Mouse (Mus musculus) kidney, adult 18-20 months (tissue): ENCODE measurements around the gene Cd63.
A peak's percentile ranks its signal among the peaks of the same experiment; 100 is the strongest.

Source experiments
- DNase-seq: peaks from one replicate; pipeline ENCODE4 v3.0.0; 2021

Gene Cd63

GRCm38 (mm10) chr10:128931441-128931840, 30.7 kb downstream of the Cd63 start:
- DNase-seq = no peak

DNA sequence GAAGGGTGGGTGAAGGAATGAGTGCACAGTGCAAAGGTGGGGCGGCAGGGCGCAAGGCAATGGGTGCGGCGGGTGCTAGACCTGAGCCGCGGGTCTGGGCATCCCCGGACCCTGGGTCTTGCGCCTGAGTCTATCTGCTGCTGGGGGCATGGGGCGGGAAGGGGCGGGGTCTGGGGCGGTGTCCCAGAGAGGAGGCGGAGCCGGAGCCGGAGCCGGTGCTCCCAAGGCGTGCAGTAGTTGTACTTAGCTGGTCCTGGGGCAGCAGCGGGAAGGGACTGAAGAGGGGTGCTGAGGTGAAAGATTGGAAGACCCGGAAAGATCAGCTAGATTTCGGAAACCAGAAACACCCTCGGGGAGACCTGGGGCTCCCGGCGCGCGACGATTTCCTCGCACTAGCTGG, 32.8 kb downstream of the Cd63 start, which contains the start of gene Itga7:
Gene Itga7 (plus strand): TSS at position 245 of the 400 bp plus-strand sequence.
- DNase-seq = peak; percentile 53

GRCm38 (mm10) chr10:128933976-128934721, 33.4 kb downstream of the Cd63 start:
- no peak for DNase-seq

GRCm38 (mm10) chr10:128934997-128935787, 34.4 kb downstream of the Cd63 start:
- DNase-seq = no peak

GRCm38 (mm10) chr10:128935826-128936440, 35.1 kb downstream of the Cd63 start:
- DNase-seq = no peak

DNA sequence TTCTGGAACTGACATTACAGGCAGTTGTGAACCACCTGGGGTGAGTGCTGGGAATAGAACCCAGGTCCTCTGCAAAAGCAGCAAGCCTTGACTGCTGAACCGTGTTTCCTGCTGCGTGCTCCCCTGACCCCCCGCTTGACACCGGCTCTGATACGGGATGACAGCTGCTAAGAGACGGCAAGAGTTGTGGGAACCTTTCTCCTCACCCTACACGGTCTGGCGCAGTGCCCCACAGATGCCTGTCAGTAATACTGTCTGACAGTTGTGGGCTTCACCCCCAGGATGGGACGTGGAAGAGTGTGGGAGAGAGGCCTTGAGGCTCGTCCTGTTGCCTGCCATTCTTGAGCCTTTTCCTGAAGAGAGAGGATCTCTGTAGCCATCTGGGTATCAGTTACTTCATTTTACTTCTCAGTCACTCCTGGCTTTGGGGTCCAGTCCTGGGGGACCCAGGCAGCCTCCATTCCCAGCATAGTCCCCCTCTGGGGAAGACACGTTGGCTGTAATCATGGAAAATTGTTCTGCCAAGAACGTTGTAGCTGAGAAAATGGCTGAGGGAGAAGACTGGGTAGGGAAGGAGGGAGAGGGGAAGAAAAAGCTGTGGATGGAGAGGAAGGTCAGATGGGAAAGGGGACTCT, 37.1 kb downstream of the Cd63 start:
- no peak for DNase-seq

DNA sequence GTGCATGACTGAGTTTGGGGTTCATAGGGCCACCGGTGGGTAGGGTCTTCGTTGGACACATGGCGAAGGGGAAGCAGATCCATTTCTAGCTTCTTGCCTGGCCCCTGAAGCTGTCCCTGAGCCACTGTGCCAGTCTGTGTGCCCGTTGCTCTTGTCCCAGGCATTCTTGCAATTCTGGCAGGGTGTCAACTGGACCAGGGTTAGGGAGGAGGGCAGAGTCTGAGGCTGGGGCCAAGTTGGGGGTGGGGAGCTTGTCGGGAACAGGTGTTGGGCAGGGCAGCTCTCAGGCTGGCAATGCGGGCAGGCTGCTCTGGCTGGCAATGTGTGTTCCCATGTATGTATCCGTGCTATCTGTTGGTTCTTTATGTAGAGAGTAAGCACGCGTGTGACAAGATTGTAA, 37.7 kb downstream of the Cd63 start:
- DNase-seq = peak; percentile 87

- DNase-seq = peak; percentile 53
These were observed 38.2 kb downstream of the Cd63 start for GRCm38 (mm10) chr10:128938974-128939373.

DNA sequence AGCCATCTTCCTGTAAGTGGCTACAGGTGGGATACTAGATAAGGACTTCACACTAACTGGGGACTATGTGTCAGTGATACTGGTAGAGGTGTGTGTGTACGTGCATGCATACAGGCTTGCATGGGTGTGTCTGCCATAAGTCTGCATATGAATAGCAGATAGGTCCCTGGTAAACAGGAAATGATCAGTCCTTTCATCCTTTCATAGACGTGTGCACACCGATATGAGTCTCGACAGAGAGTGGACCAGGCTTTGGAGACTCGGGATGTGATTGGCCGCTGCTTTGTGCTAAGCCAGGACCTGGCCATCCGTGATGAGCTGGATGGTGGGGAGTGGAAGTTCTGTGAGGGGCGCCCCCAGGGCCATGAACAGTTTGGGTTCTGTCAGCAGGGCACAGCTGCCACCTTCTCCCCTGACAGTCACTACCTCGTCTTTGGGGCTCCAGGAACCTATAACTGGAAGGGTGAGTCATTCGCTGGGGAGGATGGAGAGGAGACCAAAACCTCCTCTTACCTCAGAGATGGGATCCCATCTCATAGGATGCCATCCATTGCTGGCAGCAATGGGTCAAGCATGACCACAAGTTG, 39.8 kb downstream of the Cd63 start:
- no peak for DNase-seq

- peak; percentile 67 for DNase-seq
These were observed 44.9 kb downstream of the Cd63 start for GRCm38 (mm10) chr10:128945675-128946074.

DNA sequence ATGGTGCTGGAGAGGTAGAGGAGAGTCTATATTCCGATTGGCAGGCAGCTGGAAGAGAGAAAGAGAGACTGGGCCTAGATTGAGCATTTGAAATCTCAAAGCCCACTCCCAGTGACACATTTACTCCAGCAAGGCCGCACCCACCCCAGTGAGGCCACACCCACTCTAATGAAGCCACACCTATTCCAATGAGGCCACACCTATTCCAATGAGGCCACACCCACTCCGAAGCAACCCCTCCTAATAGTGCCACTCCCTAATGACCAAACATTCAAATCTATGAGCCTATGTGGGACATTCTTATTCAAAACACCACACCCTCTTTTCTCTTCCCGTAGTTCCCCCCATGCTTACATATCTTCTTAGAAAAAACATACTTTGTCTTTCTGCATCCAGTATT, 46.7 kb downstream of the Cd63 start:
- DNase-seq = no peak

- no peak for DNase-seq
These were observed 49.6 kb downstream of the Cd63 start for GRCm38 (mm10) chr10:128950208-128950887.

DNA sequence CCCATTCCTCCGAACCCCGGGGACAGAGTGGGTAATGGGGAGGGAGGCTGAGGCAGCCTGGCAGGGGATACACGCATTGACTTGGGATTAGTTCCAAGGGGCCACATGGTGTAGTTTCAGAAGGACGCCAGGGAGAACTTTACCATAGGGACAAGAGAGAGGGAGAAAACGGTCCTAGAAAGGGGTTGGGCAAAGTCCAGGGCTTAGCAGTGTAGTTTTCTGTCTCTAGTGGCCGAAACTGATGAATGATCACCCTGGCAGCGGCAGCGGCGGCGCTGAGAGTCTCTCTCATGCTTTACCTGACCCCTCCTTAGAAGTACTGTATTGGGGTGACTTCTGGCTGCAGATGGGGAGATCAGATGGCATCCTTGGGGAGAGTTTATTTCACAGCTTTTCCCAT, 57.6 kb downstream of the Cd63 start:
- no peak for DNase-seq

GRCm38 (mm10) chr10:128960142-128960541, 59.4 kb downstream of the Cd63 start:
- DNase-seq = no peak

DNA sequence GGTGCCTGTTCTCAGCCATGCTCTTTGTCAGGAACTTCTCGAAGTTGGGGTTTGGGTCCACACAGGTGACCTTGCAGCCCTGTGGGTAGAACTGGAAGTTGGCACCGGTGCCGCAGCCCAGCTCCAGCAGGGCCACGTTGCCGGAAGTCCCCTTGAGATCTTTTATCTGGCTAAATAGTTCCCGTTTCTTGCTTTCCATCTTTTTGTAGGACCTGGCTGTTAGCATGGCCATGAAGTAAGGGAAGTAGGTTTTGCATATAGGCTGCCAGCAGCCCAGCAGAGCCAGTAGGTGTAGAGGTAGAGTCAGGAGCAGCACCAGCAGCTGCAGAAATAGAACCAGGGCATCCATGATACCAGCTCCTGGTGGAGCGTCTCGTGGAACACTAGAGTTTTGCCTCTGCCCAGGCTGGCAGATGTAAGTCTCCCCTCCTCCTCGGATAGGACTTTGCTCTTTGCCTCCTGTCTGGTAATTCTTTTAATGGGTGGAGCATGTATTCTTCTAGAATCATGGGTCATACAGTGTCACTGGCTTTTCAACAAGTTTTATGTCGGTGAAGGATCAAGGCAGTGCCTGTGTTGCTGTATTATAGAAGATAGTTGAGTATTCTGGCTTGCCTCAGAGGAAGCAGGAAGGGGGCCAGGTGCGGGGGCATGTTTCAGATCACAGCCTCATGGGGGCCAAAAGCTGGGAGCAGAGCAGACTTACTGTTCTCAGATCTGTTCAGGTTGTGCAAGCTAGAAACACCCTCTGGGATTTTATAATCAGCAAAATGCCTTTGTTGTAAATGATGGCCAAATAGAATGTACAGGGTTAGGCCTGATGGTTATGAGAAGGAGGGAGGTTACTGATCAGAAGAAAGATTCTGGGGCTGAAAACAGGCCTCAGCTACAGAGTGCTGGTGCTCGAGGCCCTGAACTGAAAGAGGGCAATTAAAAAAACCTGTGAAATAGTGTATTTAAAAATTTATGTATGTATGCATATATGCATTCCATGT, 60.1 kb downstream of the Cd63 start, which contains the start of gene Mettl7b:
Gene Mettl7b (minus strand): TSS at position 399 of the 995 bp plus-strand sequence.
- DNase-seq = peak; percentile 73
